Mouse (Mus musculus): ENCODE measurements around the gene Bbof1. TPM values are rescaled to one million over a fixed set of nuclear protein-coding genes. Genes with fewer than 3 reads are reported as not detected.

Gene Bbof1
- polyA plus RNA-seq, 1 experiment from 2014 or later = 0.98 TPM

GRCm38 (mm10) chr12:84407259-84407658, 1.6 kb upstream of the Bbof1 start:
- peaks cover 20% of the 10 kb centered on the region for H3K4me1 ChIP-seq
- 64% methylated on average over 4 of the region's 4 CpGs for WGBS
- H3K27ac ChIP-seq = no peak overlapping the region
- H3K27me3 ChIP-seq (ENCODE audit: poor library complexity, severe bottlenecking) = peaks cover 17% of the 10 kb centered on the region
- H3K9me3 ChIP-seq = no peaks in the 10 kb centered on the region
- H3K4me3 ChIP-seq = no peak overlapping the region
- no peaks in the 10 kb centered on the region for H3K36me3 ChIP-seq (replicated peaks)
- DNase-seq (ENCODE audit: extremely low spot score, low spot score) = no peak

GRCm38 (mm10) chr12:84407874-84408818, 725 bp upstream of the Bbof1 start:
- no peak for DNase-seq (ENCODE audit: extremely low spot score, low spot score)
- WGBS = 2% methylated on average over 50 of the region's 52 CpGs

GRCm38 (mm10) chr12:84416834-84417604, 8.1 kb downstream of the Bbof1 start, which contains the start of gene Rnf113a2:
Gene Rnf113a2, plus strand, starts transcription at chr12:84417196.
- Histone ChIP-seq H3K36me3 (replicated peaks) (peaks cover 16% of the 10 kb centered on the region), H3K4me1 (peaks cover 7% of the 10 kb centered on the region), H3K27ac (peak within 1 kb of the TSS; percentile 87), H3K27me3 (ENCODE audit: poor library complexity, severe bottlenecking) (peaks cover 5% of the 10 kb centered on the region; the same call in 1 of the 2 replicates), H3K9me3 (peaks cover 7% of the 10 kb centered on the region; the same call in 1 of the 2 replicates), H3K4me3 (peak within 1 kb of the TSS; percentile 66)
- peak; percentile 84 for DNase-seq (ENCODE audit: extremely low spot score, low spot score)
- 4% methylated on average over 50 of the region's 50 CpGs for WGBS

More at GRCm38 (mm10) chr12:84407874-84408818, 725 bp upstream of the Bbof1 start:
- H3K27me3 ChIP-seq (ENCODE audit: poor library complexity, severe bottlenecking) = peaks cover 17% of the 10 kb centered on the region
- H3K27ac ChIP-seq = peak overlapping the region; percentile 90
- no peaks in the 10 kb centered on the region for H3K9me3 ChIP-seq
- no peaks in the 10 kb centered on the region for H3K36me3 ChIP-seq (replicated peaks)
- peak overlapping the region; percentile 81 for H3K4me3 ChIP-seq
- peaks cover 20% of the 10 kb centered on the region for H3K4me1 ChIP-seq

- H3K36me3 ChIP-seq (replicated peaks) = peaks cover 16% of the 10 kb centered on the region
- H3K27me3 ChIP-seq (ENCODE audit: poor library complexity, severe bottlenecking) = peaks cover 5% of the 10 kb centered on the region; the same call in 1 of the 2 replicates
- peak overlapping the region; percentile 66 for H3K4me3 ChIP-seq
- WGBS = 34% methylated on average over 18 of the region's 18 CpGs
- H3K27ac ChIP-seq = peak overlapping the region; percentile 87
- peaks cover 7% of the 10 kb centered on the region; the same call in 1 of the 2 replicates for H3K9me3 ChIP-seq
- no peak for DNase-seq (ENCODE audit: extremely low spot score, low spot score)
- peaks cover 7% of the 10 kb centered on the region for H3K4me1 ChIP-seq
Observed at GRCm38 (mm10) chr12:84417605-84417922, 8.7 kb downstream of the Bbof1 start.

- Histone ChIP-seq H3K27ac (no peak overlapping the region), H3K4me3 (no peak overlapping the region)
Observed at GRCm38 (mm10) chr12:84423990-84424389, 15.1 kb downstream of the Bbof1 start.

GRCm38 (mm10) chr12:84429825-84430224, 21.0 kb downstream of the Bbof1 start:
- 95% methylated on average over 2 of the region's 2 CpGs for WGBS
- Histone ChIP-seq H3K36me3 (replicated peaks) (no peaks in the 10 kb centered on the region), H3K27ac (no peak overlapping the region), H3K4me3 (no peak overlapping the region), H3K9me3 (no peaks in the 10 kb centered on the region), H3K4me1 (no peaks in the 10 kb centered on the region), H3K27me3 (ENCODE audit: poor library complexity, severe bottlenecking) (no peaks in the 10 kb centered on the region)
- DNase-seq (ENCODE audit: extremely low spot score, low spot score) = no peak

More at GRCm38 (mm10) chr12:84423990-84424389, 15.1 kb downstream of the Bbof1 start:
- Histone ChIP-seq H3K9me3 (no peaks in the 10 kb centered on the region), H3K27me3 (ENCODE audit: poor library complexity, severe bottlenecking) (no peaks in the 10 kb centered on the region), H3K36me3 (replicated peaks) (peaks cover 1% of the 10 kb centered on the region), H3K4me1 (no peaks in the 10 kb centered on the region)
- no peak for DNase-seq (ENCODE audit: extremely low spot score, low spot score)
- WGBS = 54% methylated on average over 3 of the region's 3 CpGs

GRCm38 (mm10) chr12:84438697-84439096, 29.8 kb downstream of the Bbof1 start:
- WGBS = 87% methylated on average over 2 of the region's 2 CpGs

GRCm38 (mm10) chr12:84442526-84442925, 33.7 kb downstream of the Bbof1 start:
- WGBS = 75% methylated on average over 4 of the region's 4 CpGs
- DNase-seq (ENCODE audit: extremely low spot score, low spot score) = no peak
- Histone ChIP-seq H3K27me3 (ENCODE audit: poor library complexity, severe bottlenecking) (no peaks in the 10 kb centered on the region), H3K4me3 (no peak overlapping the region), H3K4me1 (no peaks in the 10 kb centered on the region), H3K36me3 (replicated peaks) (no peaks in the 10 kb centered on the region), H3K27ac (no peak overlapping the region), H3K9me3 (no peaks in the 10 kb centered on the region)

More at GRCm38 (mm10) chr12:84438697-84439096, 29.8 kb downstream of the Bbof1 start:
- Histone ChIP-seq H3K4me1 (no peaks in the 10 kb centered on the region), H3K4me3 (no peak overlapping the region), H3K27me3 (ENCODE audit: poor library complexity, severe bottlenecking) (no peaks in the 10 kb centered on the region), H3K27ac (no peak overlapping the region), H3K36me3 (replicated peaks) (no peaks in the 10 kb centered on the region), H3K9me3 (no peaks in the 10 kb centered on the region)
- no peak for DNase-seq (ENCODE audit: extremely low spot score, low spot score)

GRCm38 (mm10) chr12:84447386-84447785, 38.5 kb downstream of the Bbof1 start:
- Histone ChIP-seq H3K36me3 (replicated peaks) (no peaks in the 10 kb centered on the region), H3K27ac (no peak overlapping the region), H3K9me3 (no peaks in the 10 kb centered on the region), H3K4me3 (no peak overlapping the region), H3K4me1 (peaks cover 16% of the 10 kb centered on the region), H3K27me3 (ENCODE audit: poor library complexity, severe bottlenecking) (0 out of 2 replicates have a peak, but pooled peaks cover 5% of the 10 kb centered on the region)
- WGBS = 92% methylated on average over 1 of the region's 1 CpGs
- no peak for DNase-seq (ENCODE audit: extremely low spot score, low spot score)

- Histone ChIP-seq H3K9me3 (no peaks in the 10 kb centered on the region), H3K4me1 (peaks cover 24% of the 10 kb centered on the region), H3K27ac (no peak overlapping the region), H3K36me3 (replicated peaks) (no peaks in the 10 kb centered on the region), H3K27me3 (ENCODE audit: poor library complexity, severe bottlenecking) (0 out of 2 replicates have a peak, but pooled peaks cover 5% of the 10 kb centered on the region), H3K4me3 (no peak overlapping the region)
- WGBS = 90% methylated on average over 6 of the region's 6 CpGs
- no peak for DNase-seq (ENCODE audit: extremely low spot score, low spot score)
Observed at GRCm38 (mm10) chr12:84448181-84448580, 39.3 kb downstream of the Bbof1 start.

- WGBS = 52% methylated on average over 10 of the region's 10 CpGs
- H3K27me3 ChIP-seq (ENCODE audit: poor library complexity, severe bottlenecking) = 0 out of 2 replicates have a peak, but pooled peaks cover 5% of the 10 kb centered on the region
- peaks cover 24% of the 10 kb centered on the region for H3K4me1 ChIP-seq
- no peak overlapping the region for H3K27ac ChIP-seq
- no peak for DNase-seq (ENCODE audit: extremely low spot score, low spot score)
- H3K9me3 ChIP-seq = no peaks in the 10 kb centered on the region
- H3K4me3 ChIP-seq = peak overlapping the region; percentile 74
- no peaks in the 10 kb centered on the region for H3K36me3 ChIP-seq (replicated peaks)
Observed at GRCm38 (mm10) chr12:84449887-84450286, 41.0 kb downstream of the Bbof1 start.

- WGBS = 2% methylated on average over 6 of the region's 6 CpGs
- H3K36me3 ChIP-seq (replicated peaks) = no peaks in the 10 kb centered on the region
- peak overlapping the region; percentile 74 for H3K4me3 ChIP-seq
- H3K27ac ChIP-seq = peak overlapping the region; percentile 87
- 0 out of 2 replicates have a peak, but pooled peaks cover 5% of the 10 kb centered on the region for H3K27me3 ChIP-seq (ENCODE audit: poor library complexity, severe bottlenecking)
- no peaks in the 10 kb centered on the region for H3K9me3 ChIP-seq
- DNase-seq (ENCODE audit: extremely low spot score, low spot score) = no peak
- H3K4me1 ChIP-seq = peaks cover 24% of the 10 kb centered on the region
Observed at GRCm38 (mm10) chr12:84450351-84450717, 41.5 kb downstream of the Bbof1 start.

All from forebrain, embryonic 10.5 days (tissue).